Mouse (Mus musculus): ENCODE data around the gene Rnf40.

- TF ChIP-seq RAD21 (IDR thresholded peaks at IDR 0.05; ENCODE audit: low read depth, low read length): no peak
- TF ChIP-seq NRF1 (IDR thresholded peaks at IDR 0.05; ENCODE audit: low read depth, low read length): no peak
- no peak for TF ChIP-seq HCFC1 (IDR thresholded peaks at IDR 0.05; ENCODE audit: low read depth, low read length)
Measured at GRCm38 (mm10) chr7:127613501-127613900, 24.9 kb downstream of the Rnf40 start.
